Mouse (Mus musculus) c-Kit-positive CD71-positive TER-119-positive erythroid progenitor cells, embryonic 14.5 days (primary cell): ENCODE data around the gene Psg16.

Source experiments
- DNase-seq: peaks from one replicate; pipeline ENCODE4 v3.0.0-alpha.2; 2013; ENCODE audit warnings: low spot score

Psg16 gene

GRCm38 (mm10) chr7:17073904-17074615 lies at the start of gene Psg16:
Gene Psg16, plus strand, starts transcription at chr7:17074040.
- peak; percentile 80 for DNase-seq

GRCm38 (mm10) chr7:17024141-17024540 lies 49.7 kb upstream of the Psg16 start:
- no peak for DNase-seq

DNA sequence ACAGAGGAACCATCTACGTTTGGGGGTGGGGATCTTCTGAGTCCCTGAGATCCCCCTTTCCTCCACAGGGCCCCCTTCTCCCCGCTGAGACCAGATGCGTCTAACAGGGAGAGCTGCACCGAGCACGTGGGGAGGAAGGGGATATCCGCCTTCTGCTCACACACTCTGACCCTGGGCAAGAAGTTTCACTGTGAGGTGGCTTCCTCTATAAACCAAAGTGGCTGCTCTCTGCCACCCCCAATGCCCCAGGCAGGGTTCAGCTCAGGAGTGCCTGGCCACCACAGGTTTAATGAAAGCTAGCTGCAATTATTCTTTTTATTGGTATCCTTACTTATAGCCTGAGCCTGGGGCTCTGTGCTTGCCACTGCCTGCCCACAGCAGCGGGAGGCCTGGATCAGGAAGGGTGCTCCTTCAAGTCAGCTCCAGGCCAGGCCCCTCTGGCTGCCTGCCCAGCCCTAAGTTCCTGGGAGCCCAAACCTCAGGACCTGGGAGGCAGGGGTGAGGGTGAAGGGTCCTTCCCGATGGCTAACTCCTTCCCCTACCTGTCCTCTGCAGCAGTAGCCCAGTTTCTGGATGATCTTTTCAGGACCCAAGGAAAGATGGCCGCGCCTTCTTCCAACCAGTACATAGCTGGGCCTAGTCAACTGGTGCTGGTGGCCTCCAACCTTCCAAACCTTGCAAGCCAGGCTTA lies 48.9 kb upstream of the Psg16 start:
- DNase-seq: no peak

DNA sequence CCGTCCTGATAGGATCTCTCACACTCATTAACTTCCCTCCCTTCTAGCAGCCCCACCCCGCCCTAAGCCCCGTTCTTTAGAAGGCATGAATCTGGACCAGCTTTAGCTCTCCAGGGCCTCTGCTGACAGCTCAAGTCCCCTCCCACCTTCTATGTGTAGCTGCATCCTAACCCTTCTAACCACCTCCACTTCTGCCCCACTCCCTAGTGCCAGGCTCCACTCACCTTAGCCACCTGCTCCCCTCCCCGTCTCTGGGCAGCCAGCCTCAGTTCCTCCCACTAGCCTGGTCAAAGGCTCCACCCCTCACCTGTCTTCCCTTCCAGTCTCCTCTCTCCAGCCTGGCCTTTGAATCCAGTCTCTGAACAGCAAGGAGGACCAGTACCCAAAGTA lies 48.3 kb upstream of the Psg16 start:
- DNase-seq: peak; percentile 29

- DNase-seq: no peak
These were observed 47.8 kb upstream of the Psg16 start for GRCm38 (mm10) chr7:17025896-17026622.

DNA sequence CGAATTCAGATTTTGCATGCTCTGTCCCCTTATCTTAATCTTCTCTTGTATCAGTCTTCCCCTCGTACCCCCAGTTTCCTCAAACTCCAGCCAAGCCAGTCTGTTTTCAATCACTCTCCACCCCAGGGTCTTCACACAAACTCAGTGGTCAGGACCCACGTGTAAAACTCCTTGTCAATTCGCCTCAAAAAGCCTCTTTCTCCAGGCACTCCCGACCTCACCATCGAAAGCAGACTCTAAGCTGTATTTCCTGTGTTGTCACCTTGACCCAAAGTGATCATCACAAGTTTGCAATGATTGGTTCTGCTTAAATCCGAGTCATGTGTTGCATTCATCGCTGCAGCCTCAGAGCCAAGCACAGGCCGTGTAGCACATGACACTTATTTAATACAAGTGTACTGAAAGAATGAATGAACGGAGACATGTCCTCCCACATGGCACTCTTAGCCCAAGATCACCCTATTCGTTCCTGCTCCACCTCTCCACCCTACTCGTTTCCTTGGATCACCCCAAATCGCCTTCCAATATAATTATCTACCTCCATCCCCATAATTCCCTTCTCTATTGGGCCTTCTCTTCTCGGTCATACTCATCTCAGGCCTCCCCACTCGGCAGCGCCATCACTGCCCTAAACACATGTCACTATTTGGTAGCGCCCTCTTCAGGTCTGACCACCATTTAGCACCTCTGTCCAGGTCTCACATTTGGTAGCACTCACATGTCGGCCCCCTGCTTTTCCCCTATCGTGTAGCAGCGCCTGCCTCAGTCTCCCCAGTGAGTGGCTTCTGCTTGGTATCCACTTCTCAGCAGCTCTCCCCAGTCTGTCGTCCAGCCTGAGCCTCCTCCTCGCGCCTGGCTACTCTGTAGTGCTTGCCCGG lies 46.9 kb upstream of the Psg16 start:
- DNase-seq: peak; percentile 71

GRCm38 (mm10) chr7:17027588-17028343 lies 46.1 kb upstream of the Psg16 start, which contains the start of gene Ppp5c:
Gene Ppp5c, minus strand, starts transcription at chr7:17027924.
- DNase-seq: peak; percentile 74

GRCm38 (mm10) chr7:17028923-17029322 lies 44.9 kb upstream of the Psg16 start:
- DNase-seq: no peak

- no peak for DNase-seq
These were observed 43.6 kb upstream of the Psg16 start for GRCm38 (mm10) chr7:17030239-17030638.

- DNase-seq: no peak
These were observed 35.7 kb upstream of the Psg16 start for GRCm38 (mm10) chr7:17038018-17038695.

GRCm38 (mm10) chr7:17039373-17039772 lies 34.5 kb upstream of the Psg16 start:
- DNase-seq: no peak

- no peak for DNase-seq
These were observed 28.1 kb upstream of the Psg16 start for GRCm38 (mm10) chr7:17045743-17046142.

- no peak for DNase-seq
These were observed 26.7 kb upstream of the Psg16 start for GRCm38 (mm10) chr7:17047041-17047682.

DNA sequence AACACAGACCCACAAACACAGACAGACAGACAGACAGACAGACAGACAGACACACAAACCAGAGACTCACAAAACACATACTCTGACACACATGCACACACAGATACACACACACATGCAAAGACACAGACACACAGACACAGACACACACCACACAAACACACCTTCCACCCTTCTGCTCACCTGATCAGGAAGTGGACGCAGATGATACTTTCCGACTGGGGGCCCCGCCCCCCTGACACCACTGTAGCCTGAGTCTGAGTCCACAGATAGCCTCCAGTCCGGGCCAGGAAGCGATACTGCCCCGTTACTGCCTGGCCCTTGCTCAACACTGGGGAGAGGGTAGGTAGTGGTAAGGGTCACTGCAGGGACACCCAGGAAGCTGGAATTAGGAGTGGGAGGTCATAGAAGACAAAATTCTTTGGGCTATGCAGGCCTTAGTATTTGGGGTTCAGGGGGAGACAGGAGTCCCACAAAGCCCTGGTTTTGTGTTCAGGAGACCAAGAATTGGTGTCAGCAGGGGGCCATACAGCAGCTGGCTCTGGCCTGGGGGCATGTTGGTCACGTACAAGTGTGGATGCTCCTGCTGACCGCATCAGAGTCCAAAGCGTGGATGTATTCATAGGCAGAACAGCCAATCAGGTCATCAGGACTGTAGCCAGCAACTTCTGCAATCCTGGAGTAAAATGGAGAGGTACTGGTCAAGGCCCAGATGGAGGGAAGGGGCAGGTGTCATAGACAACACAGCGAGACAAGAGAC lies 25.2 kb upstream of the Psg16 start:
- DNase-seq: no peak

GRCm38 (mm10) chr7:17050491-17050890 lies 23.3 kb upstream of the Psg16 start:
- no peak for DNase-seq

DNA sequence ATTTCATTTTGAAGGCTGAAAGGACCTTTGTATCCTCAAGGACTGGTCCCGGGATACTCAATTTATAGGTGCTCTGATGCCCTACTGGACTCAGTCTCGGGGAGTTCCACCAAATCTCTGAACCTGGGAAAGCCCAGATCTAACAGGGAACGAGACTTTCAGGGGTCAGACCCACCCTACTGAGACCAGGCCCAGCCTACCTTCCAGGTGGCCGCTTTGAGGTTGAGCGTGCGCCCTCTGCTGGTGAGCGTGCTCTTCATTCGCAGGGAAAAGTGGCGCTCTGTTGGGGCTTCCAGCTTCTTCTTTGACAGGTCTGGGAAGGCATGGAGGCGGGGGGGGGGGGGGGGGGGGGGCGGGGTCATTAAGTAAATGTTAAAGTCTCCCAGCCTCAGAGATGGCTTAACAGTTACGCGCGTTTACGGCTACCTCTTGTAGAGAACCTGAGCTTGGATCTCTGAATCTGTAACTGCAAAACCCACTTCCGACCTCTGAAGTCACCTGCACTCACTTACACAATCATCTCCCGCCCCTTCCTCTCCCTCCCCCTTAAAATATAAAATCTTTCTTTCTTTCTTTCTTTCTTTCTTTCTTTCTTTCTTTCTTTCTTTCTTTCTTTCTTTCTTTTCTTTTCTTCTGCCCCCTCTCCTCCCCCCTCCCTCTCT lies 22.8 kb upstream of the Psg16 start:
- DNase-seq: no peak

DNA sequence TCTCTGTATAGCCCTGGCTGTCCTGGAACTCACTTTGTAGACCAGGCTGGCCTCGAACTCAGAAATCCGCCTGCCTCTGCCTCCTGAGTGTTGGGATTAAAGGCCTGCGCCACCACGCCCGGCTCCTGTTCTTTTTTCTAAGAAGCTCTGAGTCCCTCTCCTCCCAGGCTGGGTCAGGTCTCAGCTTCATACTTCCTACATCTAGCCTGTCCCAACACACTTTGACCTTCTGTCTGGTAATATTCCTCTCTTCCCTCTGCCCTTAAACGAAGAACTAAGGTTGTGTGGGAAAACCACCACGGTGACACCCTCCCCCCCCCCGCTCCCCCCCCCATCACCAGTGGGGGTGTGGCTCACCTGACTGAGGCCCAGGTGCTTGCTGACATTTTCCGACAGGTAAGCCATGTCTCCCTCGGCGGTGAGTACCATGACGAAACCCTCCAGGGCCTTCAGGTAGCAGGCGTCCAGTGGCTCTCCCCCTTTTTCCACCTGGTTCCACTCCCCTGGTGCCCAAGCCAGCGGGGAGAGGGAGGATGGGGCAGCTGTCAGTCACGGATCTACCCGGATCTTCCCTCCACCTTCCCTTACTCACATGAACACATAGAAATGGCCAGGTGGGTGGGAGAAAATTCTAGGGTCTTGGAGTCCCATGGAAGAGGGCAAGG lies 19.4 kb upstream of the Psg16 start:
- no peak for DNase-seq

GRCm38 (mm10) chr7:17055287-17055946 lies 18.4 kb upstream of the Psg16 start:
- no peak for DNase-seq
